Mouse (Mus musculus) liver, postnatal 0 days (tissue): Measurements from ENCODE around the gene Osbpl11. TPM values are rescaled to one million over a fixed set of nuclear protein-coding genes. Genes with fewer than 3 reads are reported as not detected.

Source experiments
- ATAC-seq: fragments of 200-750 bp; cut with Nextera tagmentation; 2 replicates; pipeline ENCODE4 v1.8.0; 2017; ENCODE audit warnings: mild to moderate bottlenecking, moderate library complexity
- DNase-seq: peaks from one replicate; pipeline ENCODE4 v3.0.0-alpha.2; 2016
- H3K27ac ChIP-seq: fragments of 300-500 bp; sonication (generic); 2 replicates; pipeline ENCODE4 v1.5.1; 2014; ENCODE audit warnings: antibody characterized with exemption, moderate library complexity, mild to moderate bottlenecking, low read depth
- H3K27me3 ChIP-seq: fragments of 300-500 bp; sonication (generic); 2 replicates; pipeline ENCODE4 v1.6.1; 2014; ENCODE audit warnings: low read length, control low read depth, mixed read lengths; ENCODE audit not compliant: insufficient read depth
- H3K36me3 ChIP-seq: fragments of 300-500 bp; sonication (generic); replicated peaks from 2 replicates; pipeline ENCODE4 v1.6.1; 2014; ENCODE audit warnings: mild to moderate bottlenecking, control low read depth, low read length, moderate library complexity, mixed read lengths; ENCODE audit not compliant: insufficient read depth
- H3K4me1 ChIP-seq: fragments of 300-500 bp; sonication (generic); 2 replicates; pipeline ENCODE4 v1.6.1; 2014; ENCODE audit warnings: antibody characterized with exemption, mild to moderate bottlenecking, control low read depth; ENCODE audit not compliant: insufficient read depth
- H3K4me2 ChIP-seq: fragments of 300-500 bp; sonication (generic); 2 replicates; pipeline ENCODE4 v1.6.1; 2014; ENCODE audit warnings: low read depth, mild to moderate bottlenecking, low read length, moderate library complexity, mixed read lengths
- H3K4me3 ChIP-seq: fragments of 300-500 bp; sonication (generic); 2 replicates; pipeline ENCODE4 v1.5.1; 2014; ENCODE audit warnings: low read depth, low read length
- H3K9ac ChIP-seq: fragments of 300-500 bp; sonication (generic); replicated peaks from 2 replicates; pipeline ENCODE4 v1.6.1; 2014; ENCODE audit warnings: mild to moderate bottlenecking, moderate library complexity
- H3K9me3 ChIP-seq: fragments of 300-500 bp; sonication (generic); 2 replicates; pipeline ENCODE4 v1.6.1; 2016; ENCODE audit warnings: mild to moderate bottlenecking, control low read depth, low read length, mixed read lengths
- CTCF ChIP-seq: sonication (generic); IDR thresholded peaks from 2 replicates; pipeline ENCODE4 v1.5.1; 2016; ENCODE audit warnings: antibody characterized with exemption, low read depth
- EP300 ChIP-seq: IDR thresholded peaks from 2 replicates; pipeline ENCODE4 v1.6.1; 2016; ENCODE audit warnings: antibody characterized with exemption, low read depth, mild to moderate bottlenecking
- WGBS: fragments of 180-500 bp; shearing (Covaris S2); extraction: QIAGEN DNeasy Blood & Tissue Kit; methylation state at CpG from one replicate; pipeline ENCODE4 v1.1.7; 2014; ENCODE audit not compliant: insufficient replicate concordance; 5-methylcytosine and 5-hydroxymethylcytosine counted together
- polyA plus RNA-seq: library from polyadenylated mRNA; unstranded; fragments of >200 nt; fragmentation: Nextera tagmentation; extraction: Ambion mirVana; gene quantifications from 2 replicates; pipeline ENCODE4 v1.2.1, GENCODE M21; 2015

Osbpl11 gene
- polyA plus RNA-seq, 1 experiment from 2014 or later, result 6.2 TPM

DNA sequence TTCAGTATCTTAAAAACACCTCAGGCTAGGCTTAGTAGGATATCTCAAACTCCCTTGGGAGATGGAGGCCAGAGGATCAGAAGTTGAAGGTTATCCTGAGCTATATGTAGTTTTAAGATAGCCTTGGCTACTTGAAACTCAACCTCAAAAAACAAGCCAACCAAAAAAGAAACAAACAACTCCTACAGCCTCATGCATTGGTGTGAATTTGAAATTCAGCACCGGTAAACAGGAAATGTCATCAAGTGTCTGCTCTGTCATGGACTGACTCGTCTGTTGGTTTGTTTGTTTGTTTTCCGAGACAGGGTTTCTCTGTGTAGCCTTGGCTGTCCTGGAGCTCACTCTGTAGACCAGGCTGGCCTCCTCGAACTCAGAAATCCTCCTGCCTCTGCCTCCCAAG, 87.0 kb downstream of the Osbpl11 start:
- no peaks in the 10 kb centered on the region for H3K27me3 ChIP-seq
- 79% methylated on average over 4 of the region's 4 CpGs for WGBS
- no peak for DNase-seq

DNA sequence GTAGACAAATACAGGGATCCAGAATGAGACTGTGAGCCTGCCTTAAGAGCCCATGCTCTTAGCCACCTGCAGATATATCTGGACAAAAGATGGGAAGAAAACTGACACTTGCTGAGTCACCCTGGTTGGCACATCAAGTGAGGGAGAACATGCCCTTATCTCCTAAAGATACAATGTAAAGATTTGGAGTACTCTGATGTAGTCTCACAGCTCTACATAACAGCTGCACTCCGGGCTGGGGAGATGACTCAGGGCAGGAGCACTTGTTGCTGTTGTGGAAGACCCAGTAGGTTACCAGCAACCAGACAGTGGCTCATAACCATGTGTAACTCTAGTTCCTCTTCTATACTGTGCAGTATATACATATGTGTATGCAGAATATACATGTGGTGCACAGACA, 98.2 kb downstream of the Osbpl11 start:
- H3K4me1 ChIP-seq, result no peaks in the 10 kb centered on the region
- H3K4me2 ChIP-seq, result no peak overlapping the region
- H3K27me3 ChIP-seq, result no peaks in the 10 kb centered on the region
- no peaks in the 10 kb centered on the region for H3K9me3 ChIP-seq
- H3K36me3 ChIP-seq, result peaks cover 43% of the 10 kb centered on the region
- H3K9ac ChIP-seq, result no peak overlapping the region
- no peak for TF ChIP-seq CTCF
- no peak for TF ChIP-seq EP300
- ATAC-seq, result no peak
- no peak overlapping the region for H3K27ac ChIP-seq
- H3K4me3 ChIP-seq, result no peak overlapping the region
- WGBS, result 49% methylated on average over 1 of the region's 1 CpGs
- no peak for DNase-seq

More for the DNA sequence above, 87.0 kb downstream of the Osbpl11 start:
- no peak overlapping the region for H3K9ac ChIP-seq
- no peak for ATAC-seq
- no peak overlapping the region for H3K27ac ChIP-seq
- no peaks in the 10 kb centered on the region for H3K9me3 ChIP-seq
- peaks cover 31% of the 10 kb centered on the region for H3K36me3 ChIP-seq
- H3K4me2 ChIP-seq, result no peak overlapping the region
- H3K4me1 ChIP-seq, result no peaks in the 10 kb centered on the region
- TF ChIP-seq CTCF (no peak), EP300 (no peak)
- H3K4me3 ChIP-seq, result no peak overlapping the region

GRCm38 (mm10) chr16:33288536-33288935, 103.7 kb downstream of the Osbpl11 start:
- WGBS, result 81% methylated on average over 9 of the region's 9 CpGs
- Histone ChIP-seq H3K9ac (no peak overlapping the region), H3K4me2 (no peak overlapping the region), H3K4me1 (no peaks in the 10 kb centered on the region), H3K4me3 (no peak overlapping the region), H3K27me3 (no peaks in the 10 kb centered on the region), H3K9me3 (no peaks in the 10 kb centered on the region), H3K36me3 (peaks cover 51% of the 10 kb centered on the region), H3K27ac (no peak overlapping the region)
- ATAC-seq (no peak), DNase-seq (no peak)
- TF ChIP-seq EP300, result no peak

DNA sequence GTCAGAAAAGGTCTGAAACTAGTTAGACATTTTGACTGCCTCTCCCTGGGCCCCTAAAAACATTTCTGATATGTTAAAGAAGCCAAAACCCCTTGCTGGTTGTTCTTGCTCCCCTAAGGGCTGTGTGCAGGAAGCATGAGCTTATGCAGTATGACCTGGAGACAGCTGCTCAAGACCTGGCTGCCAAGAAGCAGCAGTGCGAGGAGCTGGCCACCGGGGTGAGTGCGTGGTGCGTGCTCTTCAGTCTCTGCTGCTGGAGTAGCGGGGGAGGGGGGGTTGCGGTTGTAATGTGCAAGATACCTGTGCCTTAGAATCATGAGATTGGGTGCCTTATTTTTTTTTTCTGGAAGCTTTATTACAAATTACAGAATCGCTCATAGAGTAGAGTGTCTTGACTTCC, 105.1 kb downstream of the Osbpl11 start:
- TF ChIP-seq EP300 (no peak), CTCF (no peak)
- WGBS, result 83% methylated on average over 7 of the region's 7 CpGs
- no peak overlapping the region for H3K9ac ChIP-seq
- H3K27ac ChIP-seq, result no peak overlapping the region
- H3K4me1 ChIP-seq, result no peaks in the 10 kb centered on the region
- H3K4me2 ChIP-seq, result no peak overlapping the region
- DNase-seq, result no peak
- no peaks in the 10 kb centered on the region for H3K27me3 ChIP-seq
- no peaks in the 10 kb centered on the region for H3K9me3 ChIP-seq
- no peak for ATAC-seq
- H3K4me3 ChIP-seq, result no peak overlapping the region
- peaks cover 55% of the 10 kb centered on the region for H3K36me3 ChIP-seq

DNA sequence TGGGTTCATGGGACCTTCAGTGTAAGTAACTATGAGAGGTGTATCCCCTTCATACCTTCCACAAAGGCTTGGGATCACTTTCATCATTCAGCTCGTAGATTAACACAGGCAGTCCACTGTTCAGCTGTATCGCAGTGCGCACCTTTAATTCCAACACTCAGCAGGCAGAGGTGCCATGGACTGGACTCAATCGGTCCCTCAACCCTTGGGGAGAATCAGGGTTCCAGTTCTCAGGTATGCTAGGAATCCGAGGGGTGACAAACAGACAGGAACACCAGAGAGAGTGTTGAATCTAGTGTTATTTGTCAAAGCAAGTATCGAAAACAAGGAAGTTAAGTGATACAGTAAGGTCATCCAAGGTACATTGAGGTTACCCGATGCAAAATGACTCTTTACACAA, 107.4 kb downstream of the Osbpl11 start:
- no peak overlapping the region for H3K4me2 ChIP-seq
- TF ChIP-seq CTCF (no peak), EP300 (no peak)
- no peaks in the 10 kb centered on the region for H3K4me1 ChIP-seq
- H3K9me3 ChIP-seq, result no peaks in the 10 kb centered on the region
- H3K9ac ChIP-seq, result no peak overlapping the region
- H3K27ac ChIP-seq, result no peak overlapping the region
- 87% methylated on average over 7 of the region's 7 CpGs for WGBS
- ATAC-seq (no peak), DNase-seq (no peak)
- H3K36me3 ChIP-seq, result peaks cover 59% of the 10 kb centered on the region
- no peaks in the 10 kb centered on the region for H3K27me3 ChIP-seq
- no peak overlapping the region for H3K4me3 ChIP-seq

Other genes starting within 250 kb of the Osbpl11 start
- gene Iqcg, start 128.9 kb upstream of the Osbpl11 start, polyA plus RNA-seq, result 0.95 and 1.1 TPM in 2 replicates
- 574 and 584 TPM in 2 replicates for gene Rpl35a, start 128.6 kb upstream of the Osbpl11 start, polyA plus RNA-seq
- gene Lmln, start 122.5 kb upstream of the Osbpl11 start, polyA plus RNA-seq, result 0.44 and 1.2 TPM in 2 replicates
- gene Snx4, start 66.4 kb downstream of the Osbpl11 start, polyA plus RNA-seq, result 27.5 and 27.8 TPM in 2 replicates
- gene Zfp148, start 195.8 kb downstream of the Osbpl11 start, polyA plus RNA-seq, result 11.7 and 13.2 TPM in 2 replicates